Mouse (Mus musculus) mouse trophoblast stem cell (cell line): ENCODE measurements around the gene Magt1.
"Not testable (repeated sequence)": the region's sequence is repeated elsewhere in the genome, so short reads cannot be mapped to it uniquely, and the experiment has no call there.

Source experiments
- in situ Hi-C, 2 experiments: fragments of 300-500 bp; cut with MseI, MboI; formaldehyde crosslinking; loops; 2 replicates in 1 of 2; 3 replicates in 1 of 2; pipeline ENCODE4 v1.15.1; 2025

The Magt1 gene

GRCm38 (mm10) chrX:106011465-106012159 is at the start of gene Magt1:
Gene Magt1, minus strand, starts transcription at chrX:106011906.
- in situ Hi-C loops = no loop called here

- in situ Hi-C loops = no loop called here
Observed at GRCm38 (mm10) chrX:106048191-106048590, 36.5 kb upstream of the Magt1 start.

DNA sequence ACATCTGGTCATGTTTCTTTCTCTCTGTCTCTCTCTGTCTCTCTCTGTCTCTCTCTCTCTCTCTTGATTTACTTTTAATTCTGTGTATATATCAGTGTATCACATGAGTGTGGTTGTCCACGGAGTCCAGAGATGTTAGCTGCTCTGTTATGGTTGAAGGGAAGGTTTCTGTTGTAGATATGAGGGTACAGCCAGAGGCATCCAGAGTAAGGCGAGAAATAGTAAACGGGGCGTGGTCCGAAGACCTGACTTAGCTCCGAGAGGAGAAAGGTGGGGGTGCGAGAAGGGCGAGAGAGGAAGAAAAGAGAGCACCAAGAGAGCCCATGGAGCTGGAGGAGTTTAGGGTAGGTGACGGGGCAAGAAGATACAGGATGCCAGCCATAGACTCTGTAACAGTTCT is 34.2 kb upstream of the Magt1 start:
- in situ Hi-C loops = no loop called here

DNA sequence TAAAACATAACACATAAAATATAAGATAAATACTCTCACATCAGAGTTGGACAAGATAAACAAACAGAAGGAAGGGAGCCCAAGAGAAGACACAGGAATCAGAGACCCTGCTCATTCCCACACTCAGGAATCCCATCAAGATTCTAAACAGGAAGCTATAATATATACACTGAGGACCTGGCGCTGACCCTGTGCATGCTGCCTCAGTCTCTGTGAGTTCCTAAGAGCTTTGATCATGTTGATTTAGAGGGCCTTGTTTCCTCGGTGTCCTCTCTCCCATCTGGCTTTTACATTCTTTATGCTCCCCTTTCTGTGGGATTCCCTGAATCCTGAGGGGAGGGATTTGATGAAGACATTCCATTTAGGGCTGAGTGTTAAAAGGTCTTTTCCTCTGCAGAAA is 33.7 kb upstream of the Magt1 start:
- in situ Hi-C loops = no loop called here

DNA sequence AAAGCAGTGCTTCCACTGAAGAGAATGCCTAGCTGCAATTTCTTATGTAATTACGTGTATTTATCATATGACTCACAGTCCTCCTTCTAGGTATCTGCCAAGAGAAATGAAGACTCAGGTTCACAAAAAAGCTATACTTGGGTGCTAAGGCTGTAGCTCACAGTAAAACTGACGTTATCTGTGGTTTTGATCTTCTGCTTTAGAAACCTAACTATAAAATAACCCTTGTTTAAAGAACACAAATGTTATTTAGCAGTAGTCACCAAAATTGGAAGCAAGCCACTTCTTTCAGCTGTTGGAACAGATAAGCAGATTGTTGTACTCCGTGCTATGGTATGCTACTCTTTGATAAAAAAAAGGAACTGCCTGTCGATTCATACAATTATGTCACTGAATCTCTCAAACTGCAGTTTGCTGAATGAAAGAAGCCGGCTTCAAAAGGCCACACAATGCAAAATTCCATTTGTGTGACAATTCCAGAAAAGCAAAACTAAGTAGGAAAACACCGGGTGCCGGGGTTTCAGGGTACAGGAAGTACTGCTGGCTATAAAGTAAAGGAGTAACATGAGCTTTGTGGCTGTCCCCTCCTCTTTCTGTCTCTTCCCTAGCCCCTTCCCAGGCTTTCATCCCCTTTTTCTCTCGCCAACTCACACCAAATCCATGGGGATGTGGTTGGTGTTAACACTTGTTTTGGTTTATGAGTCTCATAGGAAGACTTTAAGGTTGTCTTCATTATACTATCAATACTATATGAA is 32.3 kb upstream of the Magt1 start:
- in situ Hi-C loops = no loop called here

DNA sequence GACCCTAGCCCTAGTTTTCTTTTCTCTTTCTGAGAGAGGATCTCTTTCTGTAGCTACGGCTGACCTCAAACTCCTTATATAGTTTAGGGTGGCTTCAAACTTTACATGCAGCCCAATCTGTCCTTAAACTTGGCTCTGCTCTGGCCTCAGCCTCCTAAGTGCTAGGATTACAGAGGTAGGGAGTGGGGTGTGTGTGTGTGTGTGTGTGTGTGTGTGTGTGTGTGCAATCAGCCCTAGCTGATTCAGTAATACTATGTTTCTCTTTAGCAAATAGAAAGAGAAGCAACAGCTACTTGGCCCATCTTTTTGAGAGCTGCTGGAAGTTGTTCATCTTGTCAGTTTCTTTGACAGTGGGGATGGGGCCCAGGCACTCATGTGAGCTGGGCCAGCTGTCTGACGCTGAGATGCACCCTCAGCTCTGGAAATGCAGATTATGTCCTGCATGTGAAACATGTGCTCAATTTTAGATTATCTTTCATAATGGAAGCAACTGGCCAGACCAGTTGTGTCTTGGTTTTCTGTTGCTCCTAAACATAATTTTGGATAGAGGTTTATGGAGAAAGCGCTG is 25.6 kb upstream of the Magt1 start:
- in situ Hi-C loops = no loop called here

- in situ Hi-C loops = no loop called here
Observed at GRCm38 (mm10) chrX:106035727-106036126, 24.0 kb upstream of the Magt1 start.

- in situ Hi-C loops = no loop called here
Observed at GRCm38 (mm10) chrX:106031124-106031523, 19.4 kb upstream of the Magt1 start.

DNA sequence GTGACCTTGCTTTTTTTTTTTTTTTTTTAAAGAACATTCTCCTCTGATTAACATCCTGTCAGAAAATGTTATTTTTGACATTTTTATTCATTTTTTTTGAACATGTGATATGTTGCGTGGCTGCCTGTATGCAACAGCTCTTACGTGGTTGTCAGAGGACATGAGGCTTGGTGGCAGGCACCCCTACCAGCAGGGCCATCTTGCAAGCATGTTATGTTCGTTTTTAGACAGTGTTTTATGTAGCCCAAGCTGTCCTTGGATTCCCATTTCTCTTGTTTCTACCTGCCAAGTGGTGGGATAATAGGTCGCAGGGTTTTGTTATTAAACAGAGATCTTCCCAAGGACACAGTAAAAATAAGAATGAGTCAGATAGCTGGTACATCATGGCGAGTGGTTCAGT is 18.5 kb upstream of the Magt1 start:
- in situ Hi-C loops = no loop called here

- in situ Hi-C loops = loop anchor here (5.0 kb wide), 2 partner anchors 140 to 145 kb away; no protein-coding TSS in a partner anchor
Observed at GRCm38 (mm10) chrX:106027343-106027674, 15.6 kb upstream of the Magt1 start.

- in situ Hi-C loops = loop anchor here (5.0 kb wide), 2 partner anchors 141 to 146 kb away; no protein-coding TSS in a partner anchor
Observed at GRCm38 (mm10) chrX:106026418-106027342, 15.0 kb upstream of the Magt1 start, which contains the start of gene Atp7a. Gene Atp7a, plus strand, starts transcription at chrX:106027276.

GRCm38 (mm10) chrX:106017516-106017915 is 5.8 kb upstream of the Magt1 start:
- in situ Hi-C loops = no loop called here

GRCm38 (mm10) chrX:106017102-106017501 is 5.4 kb upstream of the Magt1 start:
- in situ Hi-C loops = no loop called here

- in situ Hi-C loops = no loop called here
Observed at GRCm38 (mm10) chrX:106015571-106016322, 4.0 kb upstream of the Magt1 start, which contains the start of gene Cox7b. Gene Cox7b, plus strand, starts transcription at chrX:106015700.

DNA sequence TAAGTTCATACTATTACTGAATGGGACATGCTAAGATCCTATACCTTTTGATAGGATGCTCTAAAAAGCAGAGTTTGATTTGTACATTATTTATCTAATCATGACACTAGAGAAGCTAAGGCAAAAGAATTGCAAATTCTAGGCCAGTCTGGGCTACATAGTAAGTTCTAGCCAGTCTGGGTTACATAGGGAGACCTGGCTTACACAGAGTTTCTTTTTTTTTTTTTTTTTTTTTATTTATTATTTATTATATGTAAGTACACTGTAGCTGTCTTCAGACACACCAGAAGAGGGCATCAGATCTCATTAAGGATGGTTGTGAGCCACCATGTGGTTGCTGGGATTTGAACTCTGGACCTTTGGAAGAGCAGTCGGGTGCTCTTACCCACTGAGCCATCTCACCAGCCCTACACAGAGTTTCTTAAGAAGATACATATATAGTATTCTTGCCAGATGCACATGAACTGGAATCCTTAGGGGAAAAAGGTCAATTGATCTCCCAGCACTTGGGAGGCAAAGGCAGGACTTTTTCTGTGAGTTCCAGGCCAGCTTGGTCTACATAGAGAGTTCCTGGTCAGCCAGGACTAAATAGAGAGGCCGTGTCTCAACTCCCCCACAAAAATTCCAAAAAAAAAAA is 3.2 kb upstream of the Magt1 start:
- in situ Hi-C loops = not testable (repeated sequence)

DNA sequence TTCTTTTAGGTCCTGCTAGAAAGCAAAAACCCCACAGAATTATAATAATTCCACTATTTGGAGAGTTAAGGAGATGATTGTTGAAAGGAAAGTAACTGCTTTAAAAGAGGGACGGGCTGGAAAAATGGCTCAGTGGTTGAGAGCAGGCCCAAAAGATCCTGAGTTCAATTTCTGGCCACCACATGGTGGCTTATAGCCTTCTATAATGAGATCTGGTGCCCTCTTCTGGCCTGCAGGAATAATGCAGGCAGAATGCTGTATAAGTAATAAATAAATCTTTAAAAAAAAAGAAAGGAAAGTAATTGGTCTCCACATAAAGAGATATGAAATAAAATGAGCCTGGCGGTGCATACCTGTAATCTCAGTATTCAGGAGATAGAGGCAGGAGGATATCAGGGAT is 1.5 kb upstream of the Magt1 start:
- in situ Hi-C loops = no loop called here

DNA sequence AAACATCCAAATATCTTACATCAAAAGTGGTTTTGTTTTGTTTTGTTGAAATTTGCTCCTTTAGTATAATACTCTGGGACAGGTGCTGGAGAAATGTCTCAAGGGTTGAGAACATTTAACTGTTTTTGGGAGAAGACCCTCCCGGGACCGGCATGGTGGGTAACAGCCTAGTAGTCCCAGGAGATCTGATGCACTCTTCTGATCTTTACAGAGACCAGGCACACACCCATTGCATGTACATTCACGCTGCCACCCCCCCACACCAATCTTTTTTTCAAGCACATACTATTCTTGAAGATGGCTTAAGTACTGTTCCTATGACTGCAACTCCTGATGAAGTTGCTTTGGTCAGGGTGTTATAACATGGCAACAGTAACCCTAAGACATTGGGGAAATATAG is 853 bp upstream of the Magt1 start:
- in situ Hi-C loops = no loop called here

DNA sequence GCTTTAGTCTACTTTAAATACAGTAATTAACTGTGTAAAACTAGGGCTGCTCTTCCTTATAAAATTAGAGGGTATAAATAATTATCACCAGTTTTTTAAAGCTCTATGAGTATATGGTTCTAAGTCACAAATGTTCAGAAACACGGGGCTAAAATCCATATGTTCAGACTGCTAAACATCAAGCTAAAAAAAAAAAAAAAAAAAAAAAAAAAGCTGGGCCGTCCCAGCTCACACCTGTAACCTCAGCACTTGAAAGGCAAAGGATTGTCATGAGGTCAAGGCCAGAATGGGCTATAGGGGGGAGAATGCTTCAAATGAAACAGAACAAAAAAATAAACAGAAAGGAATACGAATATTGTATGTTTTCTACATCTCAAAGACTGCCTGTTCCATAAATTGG is 944 bp downstream of the Magt1 start:
- in situ Hi-C loops = no loop called here

DNA sequence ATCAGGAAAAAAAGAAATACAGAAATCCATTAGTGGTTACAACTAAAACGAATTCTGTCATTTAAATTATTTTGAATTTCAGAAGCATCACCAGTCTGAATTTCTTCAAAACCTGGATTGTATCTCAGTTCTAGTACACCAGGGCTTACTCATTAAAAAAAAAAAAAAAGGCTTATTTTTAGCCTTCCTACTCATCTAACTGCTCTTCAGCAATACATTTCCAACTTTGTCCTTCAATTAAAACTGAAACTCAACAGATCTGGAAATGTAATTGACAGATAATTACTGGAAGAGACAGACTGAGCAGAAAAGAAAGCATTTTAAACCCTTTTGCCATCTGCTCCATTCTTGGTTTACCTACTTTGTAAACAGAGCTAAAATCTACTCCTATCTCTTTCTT is 10.1 kb downstream of the Magt1 start:
- in situ Hi-C loops = no loop called here

DNA sequence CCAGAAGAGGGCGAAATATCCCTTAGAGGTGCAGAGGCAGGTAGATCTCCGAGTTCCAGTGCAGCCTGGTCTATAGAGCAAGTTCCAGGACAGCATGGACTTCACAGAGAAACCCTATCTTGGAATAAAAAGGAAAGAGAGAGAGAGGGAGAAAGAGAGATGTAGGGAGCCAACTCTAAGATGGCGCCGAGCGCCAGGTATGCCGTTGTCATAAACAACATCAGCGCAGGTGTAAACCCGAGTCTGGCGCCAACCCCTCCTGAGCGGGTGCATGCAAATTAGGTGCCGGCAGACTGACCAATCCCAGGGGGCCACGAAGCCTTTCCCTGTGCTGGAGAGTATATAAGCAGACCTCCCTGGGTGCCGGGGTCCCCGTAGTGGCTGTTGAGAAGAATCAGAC is 54.6 kb downstream of the Magt1 start:
- in situ Hi-C loops = not testable (repeated sequence)
